Mouse (Mus musculus): ENCODE data around the gene Syne1. TPM values are rescaled to one million over a fixed set of nuclear protein-coding genes. Genes with fewer than 3 reads are reported as not detected.

Syne1 gene
- polyA plus RNA-seq, 1 experiment from 2014 or later = 3.1 TPM

DNA sequence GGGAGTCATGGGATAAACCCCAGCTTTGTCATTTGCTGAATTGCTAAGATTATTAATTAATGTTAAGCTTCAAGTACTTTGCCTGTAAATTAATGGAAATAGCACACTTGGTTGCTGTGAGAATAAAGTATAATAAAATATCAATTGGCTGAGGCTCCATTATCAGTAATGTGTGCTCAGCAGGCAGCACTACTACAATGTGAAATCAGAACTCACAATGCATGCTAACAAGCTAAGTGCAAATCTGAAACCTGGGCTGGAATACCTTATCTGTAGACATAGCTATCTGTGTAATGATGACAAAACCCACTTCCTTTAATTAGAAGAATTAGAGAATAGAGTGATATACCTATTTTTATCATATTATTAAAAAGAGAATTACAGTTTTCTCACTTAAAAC lies 97.5 kb downstream of the Syne1 start:
- no peaks in the 10 kb centered on the region for H3K27me3 ChIP-seq (ENCODE audit: control insufficient read depth, insufficient read depth, low read length)
- no peak overlapping the region for H3K4me3 ChIP-seq (ENCODE audit: low read depth, low read length)
- H3K9me3 ChIP-seq (replicated peaks; ENCODE audit: control insufficient read depth, low read length) = no peaks in the 10 kb centered on the region
- no peaks in the 10 kb centered on the region for H3K36me3 ChIP-seq (replicated peaks; ENCODE audit: control insufficient read depth, insufficient read depth, low read depth, low read length)
- H3K27ac ChIP-seq (replicated peaks; ENCODE audit: low read depth, low read length) = no peak overlapping the region
- DNase-seq (ENCODE audit: low spot score) (no peak), ATAC-seq (replicated peaks; ENCODE audit: insufficient number of reproducible peaks, low FRiP score, low TSS enrichment, low read depth) (no peak)
- no peak overlapping the region for H3K4me2 ChIP-seq (ENCODE audit: low read depth, low read length)
- H3K4me1 ChIP-seq (ENCODE audit: control insufficient read depth, insufficient read depth, low read length) = no peaks in the 10 kb centered on the region
- no peak overlapping the region for H3K9ac ChIP-seq (replicated peaks; ENCODE audit: low read length)

DNA sequence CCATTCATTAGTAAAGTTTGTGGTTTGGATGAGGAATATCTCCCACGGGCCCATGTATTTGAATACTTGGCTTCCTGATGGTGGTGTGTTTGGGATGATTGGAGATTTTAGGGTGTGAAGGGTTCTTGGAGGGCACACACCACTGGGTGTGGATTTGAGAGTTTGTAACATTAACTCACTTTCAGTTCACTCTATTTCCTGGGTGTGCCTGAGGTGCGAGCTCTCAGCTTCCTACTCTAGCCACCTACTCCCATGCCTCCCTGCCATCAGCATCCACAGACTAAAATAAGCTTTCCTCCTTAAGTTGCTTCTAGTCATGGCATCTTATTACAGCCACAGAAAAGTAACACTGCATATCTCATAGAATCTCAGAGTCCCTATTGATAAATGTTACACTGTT lies 101.3 kb downstream of the Syne1 start:
- Histone ChIP-seq H3K9me3 (replicated peaks; ENCODE audit: control insufficient read depth, low read length) (no peaks in the 10 kb centered on the region), H3K9ac (replicated peaks; ENCODE audit: low read length) (no peak overlapping the region), H3K36me3 (replicated peaks; ENCODE audit: control insufficient read depth, insufficient read depth, low read depth, low read length) (no peaks in the 10 kb centered on the region), H3K27ac (replicated peaks; ENCODE audit: low read depth, low read length) (no peak overlapping the region), H3K27me3 (ENCODE audit: control insufficient read depth, insufficient read depth, low read length) (no peaks in the 10 kb centered on the region), H3K4me2 (ENCODE audit: low read depth, low read length) (no peak overlapping the region), H3K4me1 (ENCODE audit: control insufficient read depth, insufficient read depth, low read length) (no peaks in the 10 kb centered on the region), H3K4me3 (ENCODE audit: low read depth, low read length) (no peak overlapping the region)
- ATAC-seq (replicated peaks; ENCODE audit: insufficient number of reproducible peaks, low FRiP score, low TSS enrichment, low read depth) (no peak), DNase-seq (ENCODE audit: low spot score) (no peak)
- WGBS = 86% methylated on average over 2 of the region's 2 CpGs

DNA sequence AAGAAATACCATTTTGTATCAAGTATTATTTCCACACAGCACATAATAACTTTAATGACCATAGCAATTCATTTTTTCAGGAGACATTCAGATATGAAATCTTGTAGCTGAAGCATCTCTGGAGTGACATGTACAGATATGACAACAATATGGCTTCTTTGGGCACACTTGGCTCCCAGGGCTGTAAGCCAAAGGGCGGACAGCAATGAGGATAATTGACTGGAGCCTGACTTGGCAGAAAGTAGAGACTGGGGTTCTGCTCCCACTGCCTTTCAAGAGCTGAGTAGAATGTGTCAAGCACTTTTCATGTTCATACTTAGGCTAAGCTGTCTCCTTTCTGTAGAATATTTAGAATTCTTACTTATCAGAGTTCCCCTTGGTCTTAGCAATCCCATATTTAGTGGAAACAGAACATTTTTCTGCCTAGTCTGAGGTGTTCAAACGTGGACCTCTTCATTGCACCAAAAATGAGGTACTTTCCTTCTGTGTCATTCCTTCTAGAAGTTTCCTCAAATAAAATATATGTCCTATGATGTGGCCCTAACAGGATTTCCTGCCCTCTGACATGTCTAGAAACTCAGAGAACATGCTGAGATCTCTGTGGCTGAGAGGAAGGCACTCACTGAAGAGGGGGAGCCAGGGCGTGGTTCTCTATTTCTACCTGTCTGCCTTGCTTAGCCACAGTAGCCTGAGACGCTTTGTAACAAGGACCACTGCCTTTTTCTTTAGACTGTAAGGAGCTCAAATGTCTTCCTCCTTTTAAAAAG lies 103.1 kb downstream of the Syne1 start:
- H3K27ac ChIP-seq (replicated peaks; ENCODE audit: low read depth, low read length) = no peak overlapping the region
- H3K4me3 ChIP-seq (ENCODE audit: low read depth, low read length) = no peak overlapping the region
- no peaks in the 10 kb centered on the region for H3K27me3 ChIP-seq (ENCODE audit: control insufficient read depth, insufficient read depth, low read length)
- H3K4me1 ChIP-seq (ENCODE audit: control insufficient read depth, insufficient read depth, low read length) = no peaks in the 10 kb centered on the region
- H3K36me3 ChIP-seq (replicated peaks; ENCODE audit: control insufficient read depth, insufficient read depth, low read depth, low read length) = no peaks in the 10 kb centered on the region
- ATAC-seq (replicated peaks; ENCODE audit: insufficient number of reproducible peaks, low FRiP score, low TSS enrichment, low read depth) = no peak
- H3K4me2 ChIP-seq (ENCODE audit: low read depth, low read length) = no peak overlapping the region
- DNase-seq (ENCODE audit: low spot score) = no peak
- H3K9me3 ChIP-seq (replicated peaks; ENCODE audit: control insufficient read depth, low read length) = no peaks in the 10 kb centered on the region
- H3K9ac ChIP-seq (replicated peaks; ENCODE audit: low read length) = no peak overlapping the region
- WGBS = 69% methylated on average over 4 of the region's 4 CpGs

DNA sequence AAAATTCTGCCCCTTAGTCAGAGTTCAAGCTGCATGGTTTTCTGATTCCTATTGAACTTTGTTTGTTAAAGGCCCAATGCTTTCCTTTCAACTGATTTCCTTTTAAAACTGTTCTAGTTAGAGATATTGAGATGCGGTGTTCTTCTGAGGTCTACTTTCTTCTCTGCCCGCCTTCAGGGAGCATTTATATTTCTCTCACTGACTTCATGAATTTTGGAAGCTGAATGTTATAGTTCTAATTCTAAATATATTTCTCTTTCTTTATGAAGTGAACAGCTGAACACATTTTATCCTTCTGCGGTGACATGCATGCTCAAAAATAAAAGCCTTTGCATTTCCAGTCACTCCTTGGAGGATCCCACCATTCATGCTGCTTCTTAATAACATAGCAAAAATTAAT lies 106.0 kb downstream of the Syne1 start:
- no peak for ATAC-seq (replicated peaks; ENCODE audit: insufficient number of reproducible peaks, low FRiP score, low TSS enrichment, low read depth)
- Histone ChIP-seq H3K27ac (replicated peaks; ENCODE audit: low read depth, low read length) (no peak overlapping the region), H3K4me3 (ENCODE audit: low read depth, low read length) (no peak overlapping the region), H3K4me1 (ENCODE audit: control insufficient read depth, insufficient read depth, low read length) (no peaks in the 10 kb centered on the region), H3K4me2 (ENCODE audit: low read depth, low read length) (no peak overlapping the region), H3K9ac (replicated peaks; ENCODE audit: low read length) (no peak overlapping the region), H3K36me3 (replicated peaks; ENCODE audit: control insufficient read depth, insufficient read depth, low read depth, low read length) (no peaks in the 10 kb centered on the region), H3K9me3 (replicated peaks; ENCODE audit: control insufficient read depth, low read length) (no peaks in the 10 kb centered on the region), H3K27me3 (ENCODE audit: control insufficient read depth, insufficient read depth, low read length) (no peaks in the 10 kb centered on the region)
- DNase-seq (ENCODE audit: low spot score) = no peak
- WGBS = 94% methylated on average over 3 of the region's 3 CpGs

DNA sequence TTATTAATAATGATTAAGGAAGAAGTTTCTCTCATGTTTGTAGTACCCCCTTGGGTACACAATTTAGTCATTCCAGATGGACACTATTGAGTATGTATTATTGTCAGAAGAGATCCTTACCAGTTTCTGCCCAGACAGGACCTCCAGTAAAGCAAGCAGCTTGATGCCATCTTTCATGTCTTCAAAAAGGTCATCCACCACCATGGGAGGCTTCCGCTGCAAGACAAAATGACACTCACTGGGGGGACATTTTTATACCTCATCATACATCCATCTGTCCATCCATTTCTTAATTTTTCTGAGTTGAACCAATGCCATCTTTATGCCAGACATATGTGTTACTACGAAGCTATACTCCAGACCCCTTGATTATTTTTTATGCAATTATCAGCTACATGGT lies 108.3 kb downstream of the Syne1 start:
- Histone ChIP-seq H3K4me2 (ENCODE audit: low read depth, low read length) (no peak overlapping the region), H3K9ac (replicated peaks; ENCODE audit: low read length) (no peak overlapping the region), H3K27ac (replicated peaks; ENCODE audit: low read depth, low read length) (no peak overlapping the region), H3K36me3 (replicated peaks; ENCODE audit: control insufficient read depth, insufficient read depth, low read depth, low read length) (no peaks in the 10 kb centered on the region), H3K4me3 (ENCODE audit: low read depth, low read length) (no peak overlapping the region), H3K4me1 (ENCODE audit: control insufficient read depth, insufficient read depth, low read length) (no peaks in the 10 kb centered on the region), H3K27me3 (ENCODE audit: control insufficient read depth, insufficient read depth, low read length) (no peaks in the 10 kb centered on the region), H3K9me3 (replicated peaks; ENCODE audit: control insufficient read depth, low read length) (no peaks in the 10 kb centered on the region)
- WGBS = 96% methylated on average over 2 of the region's 2 CpGs
- DNase-seq (ENCODE audit: low spot score) (no peak), ATAC-seq (replicated peaks; ENCODE audit: insufficient number of reproducible peaks, low FRiP score, low TSS enrichment, low read depth) (no peak)

DNA sequence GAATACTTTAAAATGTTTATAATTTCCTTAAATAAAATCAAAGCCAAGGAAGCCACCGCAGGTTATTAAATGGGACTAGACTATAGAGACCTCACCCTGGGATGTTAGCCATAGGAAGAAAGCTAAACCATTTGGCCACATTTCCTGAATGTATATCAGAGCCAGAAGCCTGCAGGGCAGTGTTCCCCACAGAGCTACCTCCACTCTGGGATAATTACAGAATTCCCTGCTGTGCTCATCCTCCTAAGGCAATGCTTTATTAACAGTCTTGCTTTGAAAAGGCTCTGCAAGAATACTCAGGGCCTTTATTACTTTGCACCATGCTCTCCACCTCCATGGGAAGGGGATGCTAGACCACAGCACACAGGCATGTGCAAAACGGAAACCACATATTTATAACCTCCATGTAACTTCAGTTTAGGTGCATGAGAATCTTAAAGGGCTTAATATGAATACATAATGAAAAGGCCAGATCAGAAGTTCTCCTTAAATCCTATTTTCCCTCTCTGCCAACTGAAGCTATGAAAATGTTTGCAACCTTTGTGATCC lies 111.4 kb downstream of the Syne1 start:
- no peak for ATAC-seq (replicated peaks; ENCODE audit: insufficient number of reproducible peaks, low FRiP score, low TSS enrichment, low read depth)
- H3K4me2 ChIP-seq (ENCODE audit: low read depth, low read length) = no peak overlapping the region
- WGBS = 50% methylated on average over 2 of the region's 2 CpGs
- no peaks in the 10 kb centered on the region for H3K36me3 ChIP-seq (replicated peaks; ENCODE audit: control insufficient read depth, insufficient read depth, low read depth, low read length)
- no peaks in the 10 kb centered on the region for H3K9me3 ChIP-seq (replicated peaks; ENCODE audit: control insufficient read depth, low read length)
- H3K9ac ChIP-seq (replicated peaks; ENCODE audit: low read length) = no peak overlapping the region
- H3K4me3 ChIP-seq (ENCODE audit: low read depth, low read length) = no peak overlapping the region
- no peak overlapping the region for H3K27ac ChIP-seq (replicated peaks; ENCODE audit: low read depth, low read length)
- no peak for DNase-seq (ENCODE audit: low spot score)
- H3K4me1 ChIP-seq (ENCODE audit: control insufficient read depth, insufficient read depth, low read length) = no peaks in the 10 kb centered on the region
- H3K27me3 ChIP-seq (ENCODE audit: control insufficient read depth, insufficient read depth, low read length) = no peaks in the 10 kb centered on the region

DNA sequence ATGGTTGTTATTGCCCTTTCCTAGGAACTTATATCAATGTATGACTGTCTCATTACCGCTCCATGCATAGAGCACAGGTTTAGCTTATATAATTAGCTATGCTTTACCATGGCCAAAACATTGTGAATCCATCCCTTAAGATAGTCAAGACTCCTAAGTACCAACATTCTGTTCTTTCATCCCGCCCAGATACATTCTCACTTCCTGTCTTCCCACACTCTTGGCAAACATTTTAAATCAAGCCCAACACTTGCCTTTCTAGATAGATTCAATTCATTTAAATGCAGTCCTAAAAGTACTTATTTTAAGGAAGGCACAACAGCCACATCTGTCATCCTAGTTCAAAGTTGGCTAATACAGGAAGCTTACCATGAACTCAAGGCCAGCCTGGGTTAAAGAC lies 113.5 kb downstream of the Syne1 start:
- Histone ChIP-seq H3K27ac (replicated peaks; ENCODE audit: low read depth, low read length) (no peak overlapping the region), H3K4me1 (ENCODE audit: control insufficient read depth, insufficient read depth, low read length) (no peaks in the 10 kb centered on the region), H3K4me2 (ENCODE audit: low read depth, low read length) (no peak overlapping the region), H3K36me3 (replicated peaks; ENCODE audit: control insufficient read depth, insufficient read depth, low read depth, low read length) (no peaks in the 10 kb centered on the region), H3K9ac (replicated peaks; ENCODE audit: low read length) (no peak overlapping the region), H3K4me3 (ENCODE audit: low read depth, low read length) (no peak overlapping the region), H3K9me3 (replicated peaks; ENCODE audit: control insufficient read depth, low read length) (no peaks in the 10 kb centered on the region), H3K27me3 (ENCODE audit: control insufficient read depth, insufficient read depth, low read length) (no peaks in the 10 kb centered on the region)
- ATAC-seq (replicated peaks; ENCODE audit: insufficient number of reproducible peaks, low FRiP score, low TSS enrichment, low read depth) (no peak), DNase-seq (ENCODE audit: low spot score) (no peak)
- 87% methylated on average over 2 of the region's 2 CpGs for WGBS

DNA sequence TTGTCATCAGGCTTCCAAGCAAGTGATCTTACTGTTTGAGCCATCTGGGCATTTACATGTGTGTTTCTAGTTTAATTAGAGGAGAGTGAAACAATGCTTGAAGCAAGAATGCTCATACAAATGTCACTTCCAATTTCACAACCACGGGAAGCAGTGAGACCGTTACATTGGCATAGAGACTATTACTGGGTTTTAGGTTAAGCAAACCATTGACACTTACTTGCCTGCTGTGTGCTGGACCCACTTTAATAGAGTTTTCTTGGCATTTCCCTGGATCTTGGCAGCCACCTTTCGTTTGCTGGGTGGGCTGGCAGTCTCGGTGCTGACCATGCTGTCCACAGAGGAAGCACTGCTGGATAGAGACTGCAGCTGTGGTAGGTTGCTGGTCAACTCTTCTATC lies 127.3 kb downstream of the Syne1 start:
- no peak for DNase-seq (ENCODE audit: low spot score)
- Histone ChIP-seq H3K4me3 (ENCODE audit: low read depth, low read length) (no peak overlapping the region), H3K4me2 (ENCODE audit: low read depth, low read length) (no peak overlapping the region), H3K27me3 (ENCODE audit: control insufficient read depth, insufficient read depth, low read length) (no peaks in the 10 kb centered on the region), H3K27ac (replicated peaks; ENCODE audit: low read depth, low read length) (no peak overlapping the region), H3K9me3 (replicated peaks; ENCODE audit: control insufficient read depth, low read length) (no peaks in the 10 kb centered on the region), H3K4me1 (ENCODE audit: control insufficient read depth, insufficient read depth, low read length) (no peaks in the 10 kb centered on the region), H3K9ac (replicated peaks; ENCODE audit: low read length) (no peak overlapping the region), H3K36me3 (replicated peaks; ENCODE audit: control insufficient read depth, insufficient read depth, low read depth, low read length) (no peaks in the 10 kb centered on the region)
- WGBS = 80% methylated on average over 4 of the region's 4 CpGs
- ATAC-seq (replicated peaks; ENCODE audit: insufficient number of reproducible peaks, low FRiP score, low TSS enrichment, low read depth) = no peak

Measured in embryonic facial prominence, embryonic 11.5 days (tissue).